Mouse (Mus musculus) liver, postnatal 0 days (tissue): ENCODE results near the gene Zbtb41.

Experiments used
- CTCF ChIP-seq: sonication (generic); IDR thresholded peaks from 2 replicates; pipeline ENCODE4 v1.5.1; 2016; ENCODE audit warnings: antibody characterized with exemption, low read depth
- EP300 ChIP-seq: IDR thresholded peaks from 2 replicates; pipeline ENCODE4 v1.6.1; 2016; ENCODE audit warnings: antibody characterized with exemption, low read depth, mild to moderate bottlenecking

- TF ChIP-seq CTCF (no peak), EP300 (no peak)
Measured at GRCm38 (mm10) chr1:139405766-139406165, 16.3 kb upstream of the Zbtb41 start.
